ENCODE assay signal across 33 mouse cellular contexts in the genomic region with DNA sequence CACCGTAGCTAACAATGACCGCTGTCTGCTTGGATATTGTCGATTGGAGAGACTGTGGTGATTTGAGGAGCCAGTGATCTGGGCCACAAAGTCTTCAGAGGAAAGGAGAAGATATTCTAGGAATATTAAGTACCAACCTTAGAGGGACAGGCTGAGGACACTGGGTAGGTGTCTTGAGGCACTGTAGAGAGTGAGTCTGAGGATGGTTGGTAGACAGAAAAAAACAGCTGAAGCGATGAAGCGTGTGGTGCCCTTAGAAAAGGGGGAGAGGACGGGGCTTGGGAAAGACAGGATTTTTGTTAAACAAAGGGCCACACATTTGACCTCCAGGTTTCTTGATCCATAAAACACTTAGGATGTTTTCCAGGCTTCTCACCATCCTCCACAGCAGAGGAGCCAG.
"Had no signal": no experiment of that assay in that cellular context is flagged by ENCODE, and none has a peak within 500 bp of the region (broad histone marks: within the 10 kb centered on the region; RNA-seq: fewer than 3 reads in every experiment).

No protein-coding gene starts in this region.

- ATAC-seq: hindbrain, embryonic 16.5 days; hindbrain, postnatal 0 days; inflammation-experienced regulatory T-cells, adult 6 months; intestine, embryonic 15.5 days; intestine, embryonic 16.5 days; intestine, postnatal 0 days had no signal

- H3K36me3 ChIP-seq: heart, embryonic 10.5 days; heart, embryonic 12.5 days; heart, embryonic 13.5 days; heart, embryonic 15.5 days; hindbrain, embryonic 10.5 days; hindbrain, embryonic 12.5 days; hindbrain, embryonic 13.5 days; hindbrain, embryonic 15.5 days; intestine, embryonic 15.5 days had no signal

- H3K4me3 ChIP-seq: heart, adult 2 months; heart, embryonic 10.5 days; heart, embryonic 12.5 days; heart, embryonic 13.5 days; heart, embryonic 15.5 days; hindbrain, embryonic 10.5 days; hindbrain, embryonic 12.5 days; hindbrain, embryonic 13.5 days; hindbrain, embryonic 15.5 days; intestine, embryonic 15.5 days; layer of hippocampus, adult 2 months; left cerebral cortex, adult 2 months had no signal

- H3K4me2 ChIP-seq: heart, embryonic 11.5 days; heart, embryonic 12.5 days; heart, embryonic 13.5 days; heart, embryonic 15.5 days; hindbrain, embryonic 12.5 days; hindbrain, embryonic 13.5 days; hindbrain, embryonic 14.5 days; hindbrain, embryonic 15.5 days; intestine, embryonic 15.5 days had no signal

- H3K9me3 ChIP-seq: heart, embryonic 10.5 days; heart, embryonic 12.5 days; heart, embryonic 13.5 days; heart, embryonic 15.5 days; hindbrain, embryonic 10.5 days; hindbrain, embryonic 12.5 days; hindbrain, embryonic 13.5 days; hindbrain, embryonic 15.5 days; intestine, embryonic 15.5 days had no signal

- H3K27me3 ChIP-seq: heart, embryonic 12.5 days; heart, embryonic 13.5 days; heart, embryonic 15.5 days; hindbrain, embryonic 12.5 days; hindbrain, embryonic 13.5 days; hindbrain, embryonic 15.5 days; intestine, embryonic 15.5 days had no signal

- H3K4me1 ChIP-seq: heart, embryonic 10.5 days; heart, embryonic 12.5 days; heart, embryonic 13.5 days; heart, embryonic 15.5 days; hindbrain, embryonic 10.5 days; hindbrain, embryonic 12.5 days; hindbrain, embryonic 13.5 days; hindbrain, embryonic 15.5 days; intestine, embryonic 15.5 days had no signal

- DNase-seq: heart, adult 2 months; heart, postnatal 10 days; heart, postnatal 14 days; heart, postnatal 36 days; heart, postnatal 4 days; kidney, adult 11 months; kidney, adult 18-20 months; kidney, adult 2 months; kidney, adult 9 months; kidney, postnatal 10 days; kidney, postnatal 14 days; kidney, postnatal 36 days; layer of hippocampus, adult 9-11 months; layer of hippocampus, postnatal 36 days had no signal

- H3K9ac ChIP-seq: heart, embryonic 12.5 days; heart, embryonic 13.5 days; heart, embryonic 15.5 days; hindbrain, embryonic 12.5 days; hindbrain, embryonic 13.5 days; hindbrain, embryonic 14.5 days; hindbrain, embryonic 15.5 days; intestine, embryonic 15.5 days had no signal

- H3K27ac ChIP-seq: heart, adult 2 months; heart, embryonic 10.5 days; heart, embryonic 13.5 days; heart, embryonic 15.5 days; hindbrain, embryonic 10.5 days; hindbrain, embryonic 12.5 days; hindbrain, embryonic 13.5 days; hindbrain, embryonic 14.5 days; hindbrain, embryonic 15.5 days; hindbrain, postnatal 0 days; intestine, embryonic 15.5 days; kidney, postnatal 0 days; layer of hippocampus, adult 2 months; left cerebral cortex, adult 2 months had no signal
